Mouse (Mus musculus) bone marrow macrophage, adult 2 months (primary cell): Measurements from ENCODE around the gene Hspb9.

Experiments
- CTCF ChIP-seq: IDR thresholded peaks from 2 replicates; pipeline ENCODE4 v1.5.1; 2012; ENCODE audit warnings: low read depth, mild to moderate bottlenecking, low read length, moderate library complexity
- POLR2A ChIP-seq: IDR thresholded peaks from 2 replicates; pipeline ENCODE4 v1.6.1; 2012; ENCODE audit warnings: mild to moderate bottlenecking, low read depth, low read length, borderline replicate concordance

GRCm38 (mm10) chr11:100677810-100678209 is 35.8 kb upstream of the Hspb9 start:
- TF ChIP-seq POLR2A (no peak), CTCF (no peak)
